Mouse (Mus musculus) C2C12 (cell line): Measurements from ENCODE around the gene Nfkbiz. TPM values are rescaled to one million over a fixed set of nuclear protein-coding genes. Genes with fewer than 3 reads are reported as not detected.

Source experiments
- H3K27me3 ChIP-seq: one replicate; pipeline ENCODE4 v1.6.1; 2011; ENCODE audit not compliant: control insufficient read depth, insufficient read depth, insufficient read length
- H3K36me3 ChIP-seq: one replicate; pipeline ENCODE4 v1.6.1; 2011; ENCODE audit not compliant: control insufficient read depth, insufficient read depth
- H3K4me3 ChIP-seq: one replicate; pipeline ENCODE4 v1.5.1; 2011; ENCODE audit warnings: mild to moderate bottlenecking, control low read depth; ENCODE audit not compliant: poor library complexity, insufficient read depth, severe bottlenecking
- H3K79me2 ChIP-seq: one replicate; pipeline ENCODE4 v1.6.1; 2011; ENCODE audit not compliant: control insufficient read depth, insufficient read depth
- H3K79me3 ChIP-seq: one replicate; pipeline ENCODE4 v1.6.1; 2011; ENCODE audit warnings: low read depth, control low read depth
- H3ac ChIP-seq: one replicate; pipeline ENCODE3; 2011; ENCODE audit warnings: low read depth; ENCODE audit not compliant: control insufficient read depth, insufficient read length
- CEBPB ChIP-seq: IDR thresholded peaks from one replicate; pipeline ENCODE4 v1.6.1; 2011; ENCODE audit warnings: low read depth, mild to moderate bottlenecking, control low read depth, moderate library complexity
- CTCF ChIP-seq: IDR thresholded peaks from one replicate; pipeline ENCODE4 v1.5.1; 2011; ENCODE audit not compliant: control insufficient read depth, insufficient read depth, insufficient read length
- FOSL1 ChIP-seq: IDR thresholded peaks from one replicate; pipeline ENCODE4 v1.8.0; 2011; ENCODE audit warnings: mild to moderate bottlenecking, low read length; ENCODE audit not compliant: poor library complexity, insufficient read depth, severe bottlenecking
- MAX ChIP-seq: IDR thresholded peaks from one replicate; pipeline ENCODE4 v1.6.1; 2011; ENCODE audit warnings: mild to moderate bottlenecking, control low read depth
- MYOD1 ChIP-seq: IDR thresholded peaks from one replicate; pipeline ENCODE4 v1.6.1; 2011; ENCODE audit warnings: low read depth; ENCODE audit not compliant: control insufficient read depth, insufficient read length
- MYOG ChIP-seq: IDR thresholded peaks from one replicate; pipeline ENCODE4 v1.6.1; 2011; ENCODE audit not compliant: control insufficient read depth, insufficient read length; ENCODE audit errors: extremely low read depth
- USF1 ChIP-seq: IDR thresholded peaks from one replicate; pipeline ENCODE4 v1.6.1; 2011; ENCODE audit warnings: low read depth, mild to moderate bottlenecking, control low read depth, moderate library complexity
- polyA plus RNA-seq: library from polyadenylated mRNA; unstranded; fragments of >200 nt; fragmentation: generic; extraction: Trizol; gene quantifications from one replicate; pipeline ENCODE4 v1.2.1, GENCODE M21; 2012; ENCODE audit warnings: missing spikeins

Gene Nfkbiz
- polyA plus RNA-seq, 1 experiment, result 3.4 TPM

DNA sequence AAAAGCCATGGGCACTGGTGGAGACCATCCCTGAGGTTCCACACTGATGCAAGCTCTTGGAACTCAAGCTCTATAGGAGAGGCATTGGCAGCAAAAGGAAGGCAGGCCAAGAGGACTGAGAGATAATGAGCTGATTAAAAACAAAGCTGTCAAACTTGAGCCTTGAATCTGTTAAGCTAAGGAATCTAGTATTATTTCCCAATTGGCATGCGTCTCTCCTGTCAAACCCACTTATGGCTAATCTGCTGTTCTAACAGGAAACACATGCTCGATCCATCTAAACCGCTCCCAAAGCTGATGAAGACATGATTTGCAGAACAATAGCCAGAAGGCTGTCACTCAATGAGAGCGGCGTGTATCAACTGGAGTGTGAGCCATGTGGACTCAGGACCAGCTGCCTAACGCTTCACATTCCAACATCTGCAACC is 31.2 kb downstream of the Nfkbiz start:
- Histone ChIP-seq H3K79me2 (no peaks in the 10 kb centered on the region), H3K36me3 (peaks cover 30% of the 10 kb centered on the region), H3K27me3 (no peaks in the 10 kb centered on the region), H3ac (no peak overlapping the region), H3K79me3 (no peaks in the 10 kb centered on the region), H3K4me3 (no peak overlapping the region)
- TF ChIP-seq MYOG (no peak), CEBPB (no peak), MAX (no peak), MYOD1 (no peak), FOSL1 (no peak), CTCF (no peak), USF1 (no peak)

DNA sequence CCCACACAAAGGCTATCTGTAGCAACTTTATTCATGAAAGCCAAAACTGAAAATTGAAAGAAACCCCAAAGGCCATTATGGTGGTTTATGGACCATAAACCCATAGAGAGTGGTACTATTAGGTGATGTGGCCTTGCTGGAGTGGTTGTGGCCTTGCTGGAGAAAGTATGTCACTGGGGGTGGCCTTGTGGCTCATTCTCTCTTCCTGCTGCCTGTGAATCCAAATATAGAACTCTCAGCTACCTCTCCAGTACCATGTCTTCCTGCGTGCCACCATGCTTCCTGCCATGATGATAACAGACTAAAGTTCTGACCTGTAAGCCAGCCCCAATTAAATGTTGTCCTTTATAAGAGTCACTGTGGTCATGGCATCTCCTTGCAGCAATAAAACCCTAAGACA is 33.9 kb downstream of the Nfkbiz start:
- H3K36me3 ChIP-seq, result peaks cover 2% of the 10 kb centered on the region
- H3K79me2 ChIP-seq, result no peaks in the 10 kb centered on the region

DNA sequence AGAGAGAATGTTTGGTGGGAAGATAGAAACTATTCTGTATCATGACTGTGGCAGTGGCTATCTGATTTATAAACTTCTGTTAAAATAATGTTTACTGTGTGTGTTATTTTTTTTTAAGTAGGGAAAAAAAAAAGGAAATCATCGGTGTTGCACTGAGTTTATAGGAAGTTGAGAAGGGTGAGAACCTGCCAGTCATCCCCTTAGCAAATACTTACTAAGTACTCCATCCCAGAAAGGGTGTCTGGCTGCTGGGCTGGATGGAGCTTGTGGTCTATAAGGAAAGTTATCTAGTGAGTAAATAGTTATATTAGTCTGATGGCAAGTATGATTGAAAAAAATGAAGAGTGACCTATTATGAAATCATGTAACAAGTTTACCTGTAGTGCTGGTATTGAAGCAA is 37.1 kb downstream of the Nfkbiz start:
- Histone ChIP-seq H3K4me3 (no peak overlapping the region), H3K27me3 (no peaks in the 10 kb centered on the region), H3K79me2 (no peaks in the 10 kb centered on the region), H3ac (no peak overlapping the region), H3K79me3 (no peaks in the 10 kb centered on the region), H3K36me3 (no peaks in the 10 kb centered on the region)
- TF ChIP-seq MAX, result no peak

More for the DNA sequence above, 33.9 kb downstream of the Nfkbiz start:
- H3K27me3 ChIP-seq, result no peaks in the 10 kb centered on the region
- H3K79me3 ChIP-seq, result no peaks in the 10 kb centered on the region
- H3K4me3 ChIP-seq, result no peak overlapping the region
- TF ChIP-seq MAX, result no peak
- no peak for TF ChIP-seq CTCF
- TF ChIP-seq MYOD1, result no peak
- no peak for TF ChIP-seq USF1
- TF ChIP-seq FOSL1, result no peak
- no peak for TF ChIP-seq MYOG
- TF ChIP-seq CEBPB, result no peak
- H3ac ChIP-seq, result no peak overlapping the region

DNA sequence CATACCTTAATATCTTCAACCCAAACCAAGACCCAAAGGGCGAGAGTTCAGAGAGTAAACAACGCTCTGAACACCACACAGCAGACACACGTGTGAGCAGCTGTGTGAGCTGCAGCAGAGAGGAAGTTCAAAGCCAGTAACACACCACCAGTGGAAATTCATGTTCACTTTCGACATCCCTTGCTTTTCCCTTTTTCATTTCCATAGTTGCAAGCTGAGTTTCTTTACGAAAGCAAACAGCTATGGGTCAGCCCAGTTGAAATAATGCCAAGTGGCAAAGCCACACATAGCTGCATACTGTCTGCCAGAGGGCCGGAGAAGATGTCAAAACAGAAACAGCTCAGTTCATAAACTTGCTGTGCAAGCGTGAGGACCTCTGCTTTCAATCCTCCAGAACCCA is 39.9 kb downstream of the Nfkbiz start:
- H3K4me3 ChIP-seq, result no peak overlapping the region
- no peaks in the 10 kb centered on the region for H3K79me3 ChIP-seq
- H3ac ChIP-seq, result no peak overlapping the region
- H3K27me3 ChIP-seq, result no peaks in the 10 kb centered on the region
- TF ChIP-seq MAX, result no peak
- no peak for TF ChIP-seq CEBPB
- no peak for TF ChIP-seq MYOG
- TF ChIP-seq USF1, result no peak
- no peak for TF ChIP-seq MYOD1
- no peak for TF ChIP-seq FOSL1
- no peak for TF ChIP-seq CTCF
- H3K79me2 ChIP-seq, result no peaks in the 10 kb centered on the region
- H3K36me3 ChIP-seq, result no peaks in the 10 kb centered on the region

GRCm38 (mm10) chr16:55790326-55790725 is 48.4 kb downstream of the Nfkbiz start:
- no peaks in the 10 kb centered on the region for H3K79me2 ChIP-seq
- H3K4me3 ChIP-seq, result no peak overlapping the region
- H3K79me3 ChIP-seq, result no peaks in the 10 kb centered on the region
- H3K36me3 ChIP-seq, result no peaks in the 10 kb centered on the region
- H3ac ChIP-seq, result no peak overlapping the region
- TF ChIP-seq FOSL1, result no peak
- TF ChIP-seq USF1, result no peak
- TF ChIP-seq CTCF, result no peak
- no peak for TF ChIP-seq MYOG
- no peak for TF ChIP-seq MAX
- TF ChIP-seq MYOD1, result no peak
- no peak for TF ChIP-seq CEBPB
- H3K27me3 ChIP-seq, result no peaks in the 10 kb centered on the region

GRCm38 (mm10) chr16:55789291-55789690 is 49.4 kb downstream of the Nfkbiz start:
- TF ChIP-seq CEBPB (no peak), CTCF (no peak), FOSL1 (no peak), MYOG (no peak), MAX (no peak), MYOD1 (no peak), USF1 (no peak)
- Histone ChIP-seq H3K79me2 (no peaks in the 10 kb centered on the region), H3K4me3 (no peak overlapping the region), H3K79me3 (no peaks in the 10 kb centered on the region), H3K36me3 (no peaks in the 10 kb centered on the region), H3K27me3 (no peaks in the 10 kb centered on the region), H3ac (no peak overlapping the region)
